Mouse (Mus musculus) embryo, embryonic 10.5 days (tissue): ENCODE data around the gene Actn1.
"Not testable (repeated sequence)": the region's sequence is repeated elsewhere in the genome, so short reads cannot be mapped to it uniquely, and the experiment has no call there.

Experiments used
- DNase-seq: peaks from one replicate; pipeline ENCODE4 v3.0.0-alpha.2; 2015; ENCODE audit warnings: low spot score

Actn1 gene

DNA sequence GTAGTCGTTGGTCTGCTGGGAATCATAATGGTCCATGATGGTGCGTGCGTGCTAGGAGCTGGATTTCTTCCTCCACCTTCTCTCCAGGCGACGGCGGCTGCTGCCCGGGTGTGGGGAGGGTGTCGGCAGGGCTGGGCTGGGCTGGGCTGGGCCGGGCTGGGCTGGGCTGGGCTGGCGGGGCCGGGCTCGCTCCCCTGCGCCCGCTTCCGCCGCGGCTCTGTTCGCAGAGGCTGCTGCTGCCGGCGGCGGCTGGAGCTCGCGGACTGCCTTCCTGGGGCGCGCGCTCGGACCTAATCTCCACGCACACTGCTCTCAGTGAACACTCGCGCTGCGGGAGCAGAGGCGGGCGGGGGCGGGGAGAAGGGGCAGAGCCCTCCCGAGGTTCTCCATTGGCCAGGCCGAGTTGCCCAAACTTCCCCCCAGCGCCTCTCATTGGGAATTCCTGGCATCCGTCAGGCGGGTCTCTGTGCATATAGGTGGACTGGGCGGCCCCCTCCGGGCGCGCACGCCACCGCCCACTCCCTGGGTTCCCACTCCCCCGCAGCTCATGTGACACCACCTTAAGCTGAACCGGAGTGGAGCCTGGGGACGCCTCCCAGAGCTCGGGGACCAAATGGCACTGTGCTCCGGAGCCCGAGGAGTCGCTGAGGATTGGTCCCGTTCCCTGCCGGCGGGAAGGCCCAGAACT, at the start of gene Actn1:
Gene Actn1 (minus strand): TSS at position 316 of the 688 bp plus-strand sequence.
- DNase-seq, result peak; percentile 96

DNA sequence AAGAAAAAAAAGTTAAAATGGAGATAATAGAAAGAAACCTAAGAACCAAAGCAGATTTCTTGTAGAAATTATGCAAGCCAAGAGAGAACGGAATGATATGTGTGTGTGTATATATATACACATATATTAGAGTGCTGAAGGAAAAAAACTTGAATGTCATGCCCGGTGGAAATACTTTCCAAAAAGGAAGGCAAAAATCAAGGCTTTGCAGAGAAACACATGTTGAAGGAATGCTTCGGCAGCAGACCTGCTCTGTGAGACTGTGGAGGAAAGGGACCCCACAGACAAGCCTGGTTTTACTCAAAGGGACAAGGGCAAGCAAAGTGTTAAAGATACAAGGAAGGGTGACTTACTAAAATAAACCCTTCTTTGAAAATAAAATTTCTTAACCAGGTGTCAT, 47.4 kb upstream of the Actn1 start:
- DNase-seq, result no peak

DNA sequence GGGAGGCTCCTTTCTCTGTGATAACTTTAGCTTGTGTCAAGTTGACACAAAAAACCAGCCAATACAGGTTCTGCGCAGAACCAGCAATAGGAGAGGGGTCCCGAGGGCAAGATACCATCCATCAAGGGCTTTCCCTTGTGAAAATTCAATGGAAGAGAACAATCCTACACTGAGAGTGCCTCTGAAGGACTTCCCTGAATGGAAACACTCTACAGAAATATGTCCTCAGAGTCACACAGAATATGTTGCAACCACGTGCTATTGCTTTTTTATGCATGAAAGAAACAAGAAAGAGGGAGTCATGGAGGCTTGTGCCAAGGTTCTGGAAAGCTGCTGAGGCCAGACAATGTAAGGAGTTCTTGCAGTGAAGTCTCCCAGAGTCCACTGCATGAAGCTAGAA, 44.3 kb upstream of the Actn1 start:
- no peak for DNase-seq

DNA sequence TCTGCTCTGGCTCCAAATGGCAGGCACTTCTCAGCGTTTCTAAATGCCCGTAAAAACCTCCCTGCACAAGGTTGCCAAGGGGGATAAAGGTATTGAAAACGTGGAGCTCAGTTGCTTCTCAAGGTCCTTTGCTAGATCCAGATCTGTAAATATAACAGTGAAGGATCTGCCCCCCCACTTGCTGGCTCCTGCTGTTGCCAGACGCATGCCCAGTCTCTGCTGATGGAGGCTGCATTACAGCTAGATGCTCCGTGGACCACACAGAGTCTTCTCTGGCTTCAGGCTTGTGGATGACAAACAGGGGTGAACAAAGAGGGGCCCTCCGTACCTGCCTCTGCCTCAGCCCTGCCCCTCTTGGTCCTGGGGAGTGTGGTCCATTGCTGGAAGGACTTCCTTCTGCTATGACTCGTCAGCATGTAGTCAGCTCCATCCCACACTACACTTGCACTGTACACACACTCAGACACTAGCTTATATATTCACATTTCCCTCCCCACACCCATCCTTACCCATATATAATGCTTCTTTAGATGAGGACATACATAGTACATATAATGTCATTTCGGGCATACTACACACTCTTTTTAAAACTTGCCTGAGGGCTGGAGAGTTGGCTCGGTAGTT, 40.8 kb upstream of the Actn1 start:
- no peak for DNase-seq

DNA sequence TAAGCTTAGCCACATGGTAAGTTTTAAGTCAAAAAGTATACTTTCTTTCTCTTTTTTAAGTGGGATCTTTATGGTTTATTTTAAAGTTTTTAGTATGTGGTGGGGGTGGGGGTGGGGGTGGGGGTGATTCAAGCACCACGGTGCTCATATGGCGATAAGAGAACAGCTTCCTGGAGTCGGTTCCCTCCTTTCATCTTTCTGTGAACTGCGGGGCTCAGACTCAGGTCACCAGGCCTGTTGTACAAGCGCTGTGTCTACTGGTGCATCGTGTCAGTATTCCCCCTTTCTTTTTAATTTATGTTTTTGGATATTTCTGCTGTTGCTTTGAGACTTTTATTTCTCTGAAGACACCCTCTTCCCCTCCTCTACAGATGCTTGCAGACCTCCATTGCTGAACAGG, 38.5 kb upstream of the Actn1 start:
- DNase-seq, result no peak

DNA sequence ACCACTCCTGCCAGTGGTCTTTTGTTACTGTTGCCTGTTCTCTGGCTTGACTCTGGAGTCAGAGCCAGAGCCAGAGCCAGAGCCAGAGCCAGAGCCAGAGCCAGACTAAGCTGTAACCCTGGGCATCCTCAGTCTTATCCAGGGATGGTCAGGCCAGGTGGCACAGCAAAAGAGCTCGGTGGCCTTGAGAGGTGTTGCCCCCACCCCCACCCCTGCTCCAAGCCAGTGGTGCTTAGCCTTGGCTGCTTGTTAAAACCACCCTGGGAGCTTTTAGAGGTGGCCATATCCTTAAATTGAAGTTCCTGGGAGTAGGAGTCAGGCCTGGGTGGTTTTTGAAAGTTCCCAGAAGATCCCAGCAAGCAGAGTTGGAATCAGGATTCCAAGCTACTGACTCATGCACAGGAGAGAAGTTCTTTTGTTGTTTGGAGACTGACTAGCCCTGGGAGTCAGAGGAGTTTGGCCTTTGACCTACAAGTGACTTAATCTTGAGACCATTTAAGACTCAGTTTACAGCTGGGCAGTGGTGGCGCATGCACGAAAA, 31.8 kb upstream of the Actn1 start:
- DNase-seq, result no peak

DNA sequence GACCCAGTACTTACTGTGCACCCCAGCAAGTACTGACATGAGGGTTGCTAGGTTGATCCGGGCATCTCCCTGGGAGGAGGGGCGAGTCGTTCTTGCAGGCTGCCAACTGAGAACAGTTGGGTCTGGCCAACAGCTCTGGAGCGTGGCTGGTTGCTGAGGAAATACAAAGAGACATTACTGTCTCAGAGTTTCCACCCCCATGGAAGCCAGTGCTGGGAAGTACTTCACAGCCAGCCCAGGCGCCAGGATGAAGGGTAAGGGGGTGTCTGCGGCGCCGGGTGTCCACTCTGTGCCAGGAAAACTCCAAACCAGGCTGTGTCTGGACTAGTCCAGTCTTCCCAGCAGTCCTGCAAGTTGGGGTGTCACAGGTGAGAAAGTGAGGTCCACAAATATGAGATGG, 30.8 kb upstream of the Actn1 start:
- DNase-seq, result no peak

DNA sequence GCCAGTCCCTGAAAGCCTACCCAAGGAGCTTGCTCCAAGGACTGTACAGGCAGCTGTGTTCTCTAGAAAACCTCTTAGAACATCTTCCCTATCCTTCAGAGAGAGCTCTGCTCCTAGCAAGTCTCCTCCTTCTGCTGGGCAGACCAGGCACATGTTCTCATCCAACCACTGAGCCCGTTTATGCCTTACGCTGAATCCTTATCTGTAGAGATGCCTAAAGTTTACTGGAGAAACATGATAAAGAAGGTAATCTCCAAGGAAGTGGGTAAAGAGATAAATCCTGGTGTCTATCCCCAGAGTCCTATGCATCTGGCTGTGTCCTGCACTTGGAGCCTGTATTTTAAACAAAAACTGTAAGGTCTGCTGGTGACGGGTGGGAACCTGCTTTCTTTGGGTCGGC, 30.3 kb upstream of the Actn1 start:
- no peak for DNase-seq

DNA sequence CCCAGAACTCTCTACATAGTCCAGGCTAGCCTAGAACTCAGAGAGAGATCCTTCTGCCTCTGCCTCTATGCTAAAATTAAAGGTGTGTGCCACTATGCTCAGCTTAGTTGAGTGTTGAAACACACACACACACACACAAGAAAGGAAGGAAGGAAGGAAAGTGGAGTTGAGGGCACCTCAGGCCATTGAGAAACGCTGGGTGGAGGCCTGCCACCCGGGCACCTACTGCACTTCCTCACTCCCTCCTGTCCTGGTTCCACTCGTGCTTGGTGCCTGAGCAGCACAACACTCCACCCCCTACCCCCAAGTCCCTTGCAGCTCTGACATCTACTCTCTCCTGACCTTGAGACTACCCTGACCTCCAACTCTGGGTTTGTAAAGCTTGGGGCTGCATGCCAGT, 29.6 kb upstream of the Actn1 start:
- no peak for DNase-seq

DNA sequence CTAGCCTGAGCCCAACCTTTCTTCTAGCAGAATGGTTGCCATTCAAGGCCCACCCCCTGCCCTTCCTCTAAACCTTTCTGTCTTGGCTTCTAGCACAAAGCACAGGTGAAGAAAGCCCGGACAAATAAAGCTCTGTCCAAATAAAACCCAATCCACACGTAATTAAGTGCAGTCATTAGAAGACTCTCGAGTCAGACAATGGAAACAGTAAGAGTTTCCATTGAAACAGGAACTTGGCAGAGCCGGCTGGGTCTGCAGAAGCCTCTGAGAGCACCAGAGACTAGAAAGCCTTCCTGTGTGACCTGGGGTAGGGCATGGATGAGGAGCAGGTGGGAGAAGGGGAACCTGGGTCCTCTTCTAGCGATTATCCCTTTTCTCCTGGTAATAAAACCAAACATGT, 25.7 kb upstream of the Actn1 start:
- no peak for DNase-seq

DNA sequence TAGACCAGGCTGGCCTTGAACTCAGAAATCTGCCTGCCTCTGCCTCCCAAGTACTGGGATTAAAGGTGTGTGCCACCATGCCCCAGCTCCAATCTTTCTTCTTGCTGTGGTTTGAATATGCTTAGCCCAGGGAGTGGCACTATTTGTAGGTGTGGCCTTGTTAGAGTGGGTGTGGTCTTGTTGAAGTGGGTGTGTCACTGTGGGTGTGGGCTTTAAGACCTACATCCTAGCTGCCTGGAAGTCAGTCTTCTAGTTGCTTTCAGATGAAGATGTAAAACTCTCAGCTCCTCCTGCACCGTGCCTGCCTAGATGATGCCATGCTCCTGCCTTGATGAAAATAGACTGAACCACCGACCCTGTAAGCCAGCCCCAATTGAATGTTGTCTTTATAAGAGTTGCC, 24.1 kb upstream of the Actn1 start:
- DNase-seq, result not testable (repeated sequence)

DNA sequence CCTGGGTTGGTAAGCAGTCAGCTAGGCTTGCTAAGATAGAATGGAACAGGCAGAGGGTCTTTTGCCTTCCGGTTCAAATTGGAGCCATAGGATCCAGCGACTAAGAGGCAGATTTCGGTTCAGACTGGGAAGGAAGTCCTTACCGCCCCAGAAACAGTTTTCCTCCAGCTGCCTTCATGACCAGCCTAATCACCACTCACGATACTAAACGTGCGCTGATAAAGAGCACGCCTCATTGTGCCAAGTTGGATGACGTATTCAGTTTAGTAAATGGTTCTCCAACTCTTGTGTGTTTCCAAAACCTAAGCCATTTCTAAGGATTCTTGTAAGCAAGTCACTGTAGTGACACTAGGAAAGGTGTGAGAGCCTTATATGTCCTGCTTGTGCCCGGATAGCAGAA, 18.7 kb upstream of the Actn1 start:
- DNase-seq, result no peak

DNA sequence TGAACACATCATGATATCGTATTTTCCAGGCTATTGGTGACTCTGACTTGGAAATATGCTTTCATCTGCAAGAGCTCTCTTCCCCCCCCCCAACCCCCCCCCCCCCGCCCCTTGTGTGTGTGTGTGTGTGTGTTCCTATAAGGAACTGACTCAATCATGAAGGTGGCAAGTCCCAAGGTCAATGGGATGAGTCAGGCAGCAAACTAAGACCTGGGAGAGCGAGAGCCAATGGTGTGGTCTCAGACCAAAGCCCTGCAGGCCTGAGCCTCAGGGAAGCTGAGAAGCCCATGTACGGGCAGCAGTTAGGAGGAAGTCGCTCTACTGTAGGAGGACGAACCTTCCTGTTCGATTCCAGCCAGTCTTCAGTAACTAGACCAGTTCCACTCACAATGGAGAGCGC, 17.3 kb upstream of the Actn1 start:
- DNase-seq, result no peak

DNA sequence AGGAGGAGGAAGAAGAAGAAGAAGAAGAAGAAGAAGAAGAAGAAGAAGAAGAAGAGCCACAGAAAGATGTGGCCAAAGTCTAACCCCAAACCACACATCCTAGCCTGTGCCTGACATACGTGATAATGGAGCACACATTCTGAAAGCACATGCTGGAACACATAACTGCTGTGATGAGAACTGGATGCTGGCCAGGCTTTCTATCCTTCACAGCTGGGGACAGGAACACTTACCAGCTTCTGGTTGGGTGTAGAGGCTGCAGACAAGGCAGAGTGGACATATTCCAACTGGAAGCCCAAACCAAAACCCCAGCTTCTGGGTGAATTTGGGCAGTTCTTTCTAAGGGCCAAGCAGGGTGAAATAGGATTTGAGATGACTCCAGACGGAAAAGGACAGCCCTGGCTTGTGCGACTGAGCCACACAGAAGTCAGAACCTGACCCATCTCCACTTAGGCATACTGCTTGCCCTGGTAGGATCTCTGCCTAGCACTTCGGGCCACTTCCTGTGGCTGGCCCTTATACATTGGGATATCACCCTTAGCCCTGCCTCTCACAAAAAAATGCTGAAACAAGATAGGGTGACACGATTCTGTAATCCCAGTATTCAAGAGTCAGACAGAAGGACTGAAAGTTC, 15.1 kb upstream of the Actn1 start:
- DNase-seq, result no peak

DNA sequence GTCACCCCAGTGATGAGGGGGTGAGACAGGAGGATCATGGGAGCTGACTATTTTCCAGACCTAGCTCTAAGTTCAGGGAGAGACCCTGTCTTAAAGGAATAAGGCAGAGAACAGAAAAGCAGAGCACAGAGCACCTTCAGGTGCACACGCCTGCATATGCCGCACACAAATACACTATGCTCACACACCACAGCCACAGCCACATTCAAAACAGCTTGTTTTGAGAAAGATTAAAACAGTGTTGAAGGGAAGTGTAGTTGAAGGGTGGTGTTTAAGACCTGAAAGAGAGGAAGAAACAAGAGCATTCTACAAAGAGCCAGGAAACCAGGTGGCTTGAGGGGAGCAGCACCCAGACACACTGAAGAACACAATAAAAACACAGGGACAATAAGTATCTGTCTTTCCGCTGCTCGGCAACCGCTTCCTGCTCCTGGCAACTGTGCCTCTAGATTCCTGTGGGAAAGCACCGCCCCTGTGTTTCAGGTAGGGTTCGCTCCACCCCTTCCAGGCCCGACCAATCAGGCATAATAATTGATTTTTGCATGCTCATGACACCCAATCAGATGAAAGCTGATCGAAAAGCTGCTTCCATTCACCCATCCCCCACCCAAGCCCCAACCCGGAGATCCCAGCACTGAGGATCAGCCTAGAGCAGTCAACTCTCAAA, 13.0 kb upstream of the Actn1 start:
- peak; percentile 88 for DNase-seq

DNA sequence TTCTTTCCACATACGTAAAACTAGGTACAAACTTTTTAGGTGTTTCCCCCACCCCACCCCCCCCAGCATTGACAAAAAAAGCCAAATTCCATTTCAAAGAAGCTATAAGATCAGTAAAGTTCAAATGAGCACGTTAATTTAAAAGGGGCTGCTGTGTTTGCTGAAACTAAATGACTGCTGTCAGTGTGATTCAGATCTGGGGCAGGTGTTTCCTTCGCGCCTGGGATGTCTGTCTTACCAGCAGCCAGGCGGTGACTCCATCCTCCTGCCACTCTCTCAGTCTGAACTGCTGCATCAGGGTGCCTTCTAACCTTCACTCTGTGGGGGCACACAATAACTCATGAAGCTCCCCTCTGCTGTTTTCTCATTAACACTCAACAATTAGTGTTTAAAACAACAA, 11.6 kb upstream of the Actn1 start:
- no peak for DNase-seq

DNA sequence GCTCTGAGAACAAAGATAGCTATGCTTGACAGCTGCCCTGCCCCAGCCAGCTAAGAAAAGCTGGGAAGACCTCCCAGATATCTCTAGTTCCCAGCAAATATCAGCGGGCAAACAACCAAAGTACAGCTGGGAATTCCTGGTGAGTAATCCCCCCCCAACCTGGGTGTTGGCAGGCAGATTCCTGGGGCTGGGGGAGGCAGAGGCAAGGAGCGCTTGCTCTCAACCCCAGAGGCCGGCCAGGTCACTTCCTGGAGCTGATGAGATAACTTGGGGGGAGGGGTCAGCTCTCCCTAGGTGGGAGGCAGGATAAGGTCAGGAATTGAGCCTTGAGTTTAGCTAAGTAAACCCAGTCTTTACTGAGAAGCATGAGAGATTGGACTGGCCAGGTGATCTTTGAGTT, 10.8 kb upstream of the Actn1 start:
- DNase-seq, result peak; percentile 69

DNA sequence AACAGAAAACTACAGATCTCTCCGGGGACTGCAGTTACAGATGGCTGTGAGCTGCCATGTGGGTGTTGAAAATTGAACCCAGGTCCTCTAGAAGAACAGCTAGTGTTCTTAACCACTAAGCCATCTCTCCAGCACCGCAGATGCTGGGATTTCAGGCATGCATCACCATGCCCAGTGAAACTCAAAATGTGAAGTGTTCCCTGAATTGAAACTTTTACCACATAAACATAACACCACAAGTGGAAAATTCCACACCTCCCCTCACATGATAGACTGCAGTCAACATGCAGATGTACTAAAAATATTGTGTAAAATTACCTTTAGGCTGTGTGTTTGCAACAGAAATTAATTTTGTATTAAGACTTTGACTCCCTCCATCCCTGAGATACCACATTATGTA, 9.1 kb upstream of the Actn1 start:
- no peak for DNase-seq

DNA sequence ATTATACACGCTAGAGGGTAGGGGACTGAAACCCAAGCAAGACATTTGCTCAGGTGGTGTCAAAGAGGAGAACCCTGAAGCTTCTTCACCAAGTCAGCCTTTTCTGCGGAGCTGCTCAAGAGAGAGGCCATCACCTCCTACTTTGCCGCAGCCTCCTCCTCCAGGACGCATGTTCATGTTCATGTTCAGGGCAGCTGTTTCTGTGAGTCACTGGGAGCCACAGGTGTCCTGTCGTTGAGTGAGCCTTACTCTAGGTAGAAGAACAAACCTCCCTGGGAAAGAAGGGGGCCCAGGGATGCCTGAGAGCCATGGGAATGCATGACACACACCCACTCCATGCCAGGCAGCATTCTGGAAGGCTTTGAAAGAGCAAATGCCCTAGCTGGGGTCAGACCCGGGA, 7.8 kb upstream of the Actn1 start:
- no peak for DNase-seq

DNA sequence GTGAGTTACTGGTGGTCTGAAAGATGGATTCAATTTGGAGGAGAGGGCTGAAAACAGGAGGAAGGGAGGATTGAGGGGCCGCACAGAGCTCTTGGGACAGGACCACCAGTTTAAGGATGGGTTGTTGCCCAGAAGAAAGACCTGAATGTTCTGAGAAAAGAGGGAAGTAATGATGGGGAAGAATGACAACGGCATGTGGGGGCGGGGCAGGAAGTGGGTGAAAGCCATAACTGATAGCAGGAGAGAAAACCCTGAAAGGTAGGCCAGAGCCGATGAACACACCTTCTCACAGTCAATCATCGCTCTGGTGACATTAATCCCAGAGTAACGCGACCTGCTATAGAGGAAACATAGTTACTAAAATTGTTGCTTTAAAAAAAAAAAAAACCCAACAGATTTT, 4.2 kb upstream of the Actn1 start:
- not testable (repeated sequence) for DNase-seq

DNA sequence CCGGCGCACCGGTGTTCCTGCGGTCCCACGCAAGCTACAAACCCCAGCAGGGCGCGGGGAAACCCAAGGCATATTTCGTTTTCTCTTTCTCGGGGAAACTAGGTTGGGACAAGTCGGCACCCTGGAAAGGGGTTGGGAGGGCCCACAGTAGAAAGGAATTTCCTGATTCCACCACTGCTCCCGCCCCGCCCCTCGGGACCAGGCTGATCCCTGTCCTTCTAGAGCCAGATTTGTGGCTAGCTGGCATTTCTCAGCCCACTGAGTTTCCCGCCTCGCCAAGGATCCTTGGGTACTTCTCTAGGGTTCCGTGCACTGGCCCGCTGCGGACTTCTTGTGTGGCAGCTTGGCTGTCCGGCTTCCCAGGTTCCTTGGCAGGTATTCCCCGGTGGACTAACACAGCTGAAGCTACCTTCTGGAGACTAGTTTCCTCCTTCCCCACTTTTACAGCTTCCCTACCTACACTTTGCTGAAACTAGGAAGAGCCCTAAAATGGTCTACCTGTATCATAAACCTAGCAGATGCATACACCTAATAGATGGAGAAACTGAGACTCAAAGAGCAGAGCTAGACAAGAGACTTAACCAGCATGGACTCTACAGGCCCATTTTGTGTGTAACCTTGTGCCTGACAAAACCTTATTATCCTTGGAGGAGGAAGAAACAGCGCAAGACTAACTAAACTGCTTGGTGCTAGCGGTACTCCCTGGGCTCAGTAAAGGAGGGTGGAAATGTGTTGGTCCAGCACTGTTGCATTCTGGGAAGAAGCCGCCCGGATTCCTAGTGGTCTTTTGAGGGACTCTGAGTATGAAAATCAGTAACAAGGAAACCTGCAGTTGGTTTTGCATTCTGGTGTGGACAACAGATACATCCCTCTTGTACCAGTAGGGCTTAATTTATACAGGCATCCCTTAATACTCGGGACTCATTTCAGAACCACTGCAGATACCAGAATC, 849 bp upstream of the Actn1 start:
- peak; percentile 71 for DNase-seq
